14 mouse cellular contexts compared by ENCODE assay signal in genomic region chr3:153405643-153406042, GRCm38 (mm10).
"Had no signal": no experiment of that assay in that cellular context is flagged by ENCODE, and none has a peak within 500 bp of the region (broad histone marks: within the 10 kb centered on the region; RNA-seq: fewer than 3 reads in every experiment).

No protein-coding gene starts in this region.

- H3K36me3 ChIP-seq: limb, embryonic 15.5 days; liver, embryonic 12.5 days; neural tube, embryonic 15.5 days had no signal

- ATAC-seq: liver, embryonic 12.5 days had no signal

- H3K9ac ChIP-seq: limb, embryonic 15.5 days; liver, embryonic 12.5 days; lung, embryonic 14.5 days; neural tube, embryonic 15.5 days had no signal

- H3K4me3 ChIP-seq: left cerebral cortex, adult 2 months; limb, embryonic 15.5 days; liver, embryonic 12.5 days; myocyte; neural tube, embryonic 15.5 days had no signal

- H3K4me2 ChIP-seq: limb, embryonic 15.5 days; liver, embryonic 12.5 days; lung, embryonic 14.5 days; neural tube, embryonic 15.5 days had no signal

- H3K9me3 ChIP-seq: limb, embryonic 15.5 days; liver, embryonic 12.5 days; neural tube, embryonic 15.5 days had no signal

- H3K27me3 ChIP-seq: limb, embryonic 15.5 days; liver, embryonic 12.5 days; neural tube, embryonic 15.5 days had no signal

- H3K4me1 ChIP-seq: limb, embryonic 15.5 days; liver, embryonic 12.5 days had no signal

- H3K27ac ChIP-seq: left cerebral cortex, adult 2 months; limb, embryonic 15.5 days; liver, embryonic 12.5 days; neural tube, embryonic 15.5 days had no signal

- DNase-seq: kidney, adult 18-20 months; kidney, postnatal 10 days; kidney, postnatal 4 days; lung, embryonic 14.5 days; lung, postnatal 10 days; lung, postnatal 4 days; right cerebral cortex, adult 18-20 months; right cerebral cortex, postnatal 25 days; thymus, postnatal 36 days had no signal
